Mouse (Mus musculus): ENCODE measurements at regions not wholly inside any gene's neighbourhood (a gene's known extent, or its start where the extent isn't known, plus 50 kb on each side); places are given as distances from the start of the nearest gene placed in this dataset.

- TF ChIP-seq ZC3H11A (IDR thresholded peaks at IDR 0.05; ENCODE audit: borderline replicate concordance, low read depth, low read length) (no peak), HCFC1 (IDR thresholded peaks at IDR 0.05; ENCODE audit: borderline replicate concordance, insufficient read depth, low read length) (no peak), ZNF384 (IDR thresholded peaks at IDR 0.05; ENCODE audit: low read depth, low read length) (no peak)
- Histone ChIP-seq H3K27ac (ENCODE audit: insufficient read depth, low read depth, low read length, poor library complexity, severe bottlenecking) (no peak overlapping the region), H3K36me3 (ENCODE audit: control insufficient read depth, insufficient read depth, low read length, poor library complexity, severe bottlenecking) (no peaks in the 10 kb centered on the region), H3K4me1 (ENCODE audit: control insufficient read depth in 2 of 2, insufficient read depth in 2 of 2, low read length in 2 of 2, poor library complexity in 1 of 2) (peaks cover 0 to 10% of the 10 kb centered on the region in 2 experiments; a peak in 3 of 4 replicates), H3K4me3 (ENCODE audit: insufficient read depth in 1 of 2, low read depth in 1 of 2, low read length in 2 of 2, poor library complexity in 1 of 2, severe bottlenecking in 1 of 2) (no peak overlapping the region), H3K9ac (ENCODE audit: insufficient read depth, low read depth, low read length, poor library complexity, severe bottlenecking) (no peak overlapping the region), H3K9me3 (ENCODE audit: control insufficient read depth, insufficient read depth, low read depth, low read length) (no peaks in the 10 kb centered on the region)
- DNase-seq (ENCODE audit: low read depth, low spot score): no peak
- in situ Hi-C loops (cut with MboI; ENCODE audit: low sequenced_read_pairs in 2 of 2, unreplicated experiment in 2 of 2): no loop called here
These were observed 168.7 kb downstream of the Gm12728 start for GRCm38 (mm10) chr4:105958331-105958730.

- Histone ChIP-seq H3K36me3 (ENCODE audit: control insufficient read depth, insufficient read depth, low read length, poor library complexity, severe bottlenecking) (no peaks in the 10 kb centered on the region), H3K9ac (ENCODE audit: insufficient read depth, low read depth, low read length, poor library complexity, severe bottlenecking) (no peak overlapping the region), H3K4me1 (ENCODE audit: control insufficient read depth in 2 of 2, insufficient read depth in 2 of 2, low read length in 2 of 2, poor library complexity in 1 of 2) (peaks cover 0 to 10% of the 10 kb centered on the region in 2 experiments; a peak in 3 of 4 replicates), H3K4me3 (ENCODE audit: insufficient read depth in 1 of 2, low read depth in 1 of 2, low read length in 2 of 2, poor library complexity in 1 of 2, severe bottlenecking in 1 of 2) (no peak overlapping the region; a peak in 1 of 4 replicates), H3K27ac (ENCODE audit: insufficient read depth, low read depth, low read length, poor library complexity, severe bottlenecking) (no peak overlapping the region; the same call in 1 of the 2 replicates), H3K9me3 (ENCODE audit: control insufficient read depth, insufficient read depth, low read depth, low read length) (no peaks in the 10 kb centered on the region)
- no peak for DNase-seq (ENCODE audit: low read depth, low spot score)
- TF ChIP-seq ZNF384 (IDR thresholded peaks at IDR 0.05; ENCODE audit: low read depth, low read length) (no peak), ZC3H11A (IDR thresholded peaks at IDR 0.05; ENCODE audit: borderline replicate concordance, low read depth, low read length) (no peak), HCFC1 (IDR thresholded peaks at IDR 0.05; ENCODE audit: borderline replicate concordance, insufficient read depth, low read length) (no peak), MAFK (IDR thresholded peaks at IDR 0.05; ENCODE audit: insufficient read depth, low read depth, low read length) (no peak), CHD2 (IDR thresholded peaks at IDR 0.05; ENCODE audit: low read depth, low read length) (no peak)
- in situ Hi-C loops (cut with MboI; ENCODE audit: low sequenced_read_pairs in 2 of 2, unreplicated experiment in 2 of 2): no loop called here
These were observed 172.2 kb downstream of the Gm12728 start for GRCm38 (mm10) chr4:105961686-105962360.

- Histone ChIP-seq H3K27ac (ENCODE audit: insufficient read depth, low read depth, low read length, poor library complexity, severe bottlenecking) (peak overlapping the region; percentile 67), H3K9me3 (ENCODE audit: control insufficient read depth, insufficient read depth, low read depth, low read length) (no peaks in the 10 kb centered on the region), H3K4me1 (ENCODE audit: control insufficient read depth in 2 of 2, insufficient read depth in 2 of 2, low read length in 2 of 2, poor library complexity in 1 of 2) (peaks cover 0 to 10% of the 10 kb centered on the region in 2 experiments; a peak in 3 of 4 replicates), H3K36me3 (ENCODE audit: control insufficient read depth, insufficient read depth, low read length, poor library complexity, severe bottlenecking) (no peaks in the 10 kb centered on the region), H3K4me3 (ENCODE audit: insufficient read depth in 1 of 2, low read depth in 1 of 2, low read length in 2 of 2, poor library complexity in 1 of 2, severe bottlenecking in 1 of 2) (no peak overlapping the region), H3K9ac (ENCODE audit: insufficient read depth, low read depth, low read length, poor library complexity, severe bottlenecking) (no peak overlapping the region)
- in situ Hi-C loops (cut with MboI; ENCODE audit: low sequenced_read_pairs in 2 of 2, unreplicated experiment in 2 of 2): no loop called here
- TF ChIP-seq MAFK (IDR thresholded peaks at IDR 0.05; ENCODE audit: insufficient read depth, low read depth, low read length) (no peak), ZNF384 (IDR thresholded peaks at IDR 0.05; ENCODE audit: low read depth, low read length) (no peak), ZC3H11A (IDR thresholded peaks at IDR 0.05; ENCODE audit: borderline replicate concordance, low read depth, low read length) (no peak), CHD2 (IDR thresholded peaks at IDR 0.05; ENCODE audit: low read depth, low read length) (no peak), HCFC1 (IDR thresholded peaks at IDR 0.05; ENCODE audit: borderline replicate concordance, insufficient read depth, low read length) (no peak)
- no peak for DNase-seq (ENCODE audit: low read depth, low spot score)
These were observed 172.9 kb downstream of the Gm12728 start for GRCm38 (mm10) chr4:105962542-105962941.

GRCm38 (mm10) chr4:105968324-105968723 is 178.7 kb downstream of the Gm12728 start:
- Histone ChIP-seq H3K9ac (ENCODE audit: insufficient read depth, low read depth, low read length, poor library complexity, severe bottlenecking) (no peak overlapping the region), H3K36me3 (ENCODE audit: control insufficient read depth, insufficient read depth, low read length, poor library complexity, severe bottlenecking) (no peaks in the 10 kb centered on the region), H3K9me3 (ENCODE audit: control insufficient read depth, insufficient read depth, low read depth, low read length) (no peaks in the 10 kb centered on the region), H3K4me3 (ENCODE audit: insufficient read depth in 1 of 2, low read depth in 1 of 2, low read length in 2 of 2, poor library complexity in 1 of 2, severe bottlenecking in 1 of 2) (no peak overlapping the region), H3K4me1 (ENCODE audit: control insufficient read depth in 2 of 2, insufficient read depth in 2 of 2, low read length in 2 of 2, poor library complexity in 1 of 2) (peaks cover 0 to 3% of the 10 kb centered on the region in 2 experiments; a peak in 1 of 4 replicates), H3K27ac (ENCODE audit: insufficient read depth, low read depth, low read length, poor library complexity, severe bottlenecking) (no peak overlapping the region)
- TF ChIP-seq MAFK (IDR thresholded peaks at IDR 0.05; ENCODE audit: insufficient read depth, low read depth, low read length) (no peak), HCFC1 (IDR thresholded peaks at IDR 0.05; ENCODE audit: borderline replicate concordance, insufficient read depth, low read length) (no peak), CHD2 (IDR thresholded peaks at IDR 0.05; ENCODE audit: low read depth, low read length) (no peak), ZC3H11A (IDR thresholded peaks at IDR 0.05; ENCODE audit: borderline replicate concordance, low read depth, low read length) (no peak)
- in situ Hi-C loops (cut with MboI; ENCODE audit: low sequenced_read_pairs in 2 of 2, unreplicated experiment in 2 of 2): no loop called here
- no peak for DNase-seq (ENCODE audit: low read depth, low spot score)
